Mouse (Mus musculus): Measurements from ENCODE around the gene Prkn.

Gene Prkn

DNA sequence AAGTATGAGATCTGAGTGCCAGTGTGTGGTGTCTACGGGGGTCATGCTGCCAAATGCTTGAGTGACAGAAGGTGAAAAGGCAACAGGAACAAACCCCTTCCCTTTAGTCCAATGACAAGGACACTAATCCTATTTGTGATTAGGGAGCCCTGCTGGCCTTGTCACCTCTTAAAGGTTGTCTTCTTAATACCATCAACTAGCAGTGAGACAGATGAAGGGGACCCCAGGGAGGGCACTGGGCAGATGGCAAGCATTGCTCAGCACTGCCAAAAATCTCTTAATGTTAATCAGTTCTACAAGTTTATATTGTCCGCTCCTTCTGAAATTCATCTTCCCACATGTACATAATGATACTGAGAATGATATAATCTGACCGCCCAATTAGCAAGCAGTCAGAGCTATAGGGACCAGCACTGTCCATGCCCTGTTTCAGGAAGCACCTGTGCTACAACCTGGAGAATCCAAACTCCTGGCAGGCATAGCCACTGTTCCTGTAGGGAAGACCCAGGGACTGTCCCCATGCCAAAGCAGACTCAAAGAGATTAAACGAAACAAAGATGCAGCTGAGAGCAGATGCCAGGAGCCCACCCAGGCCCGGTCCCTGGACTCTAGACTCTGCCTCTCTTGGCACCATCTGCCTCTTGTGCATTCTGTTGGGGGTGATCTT, 1250.2 kb downstream of the Prkn start:
- DNase-seq (ENCODE audit: low read depth, low spot score) = no peak

DNA sequence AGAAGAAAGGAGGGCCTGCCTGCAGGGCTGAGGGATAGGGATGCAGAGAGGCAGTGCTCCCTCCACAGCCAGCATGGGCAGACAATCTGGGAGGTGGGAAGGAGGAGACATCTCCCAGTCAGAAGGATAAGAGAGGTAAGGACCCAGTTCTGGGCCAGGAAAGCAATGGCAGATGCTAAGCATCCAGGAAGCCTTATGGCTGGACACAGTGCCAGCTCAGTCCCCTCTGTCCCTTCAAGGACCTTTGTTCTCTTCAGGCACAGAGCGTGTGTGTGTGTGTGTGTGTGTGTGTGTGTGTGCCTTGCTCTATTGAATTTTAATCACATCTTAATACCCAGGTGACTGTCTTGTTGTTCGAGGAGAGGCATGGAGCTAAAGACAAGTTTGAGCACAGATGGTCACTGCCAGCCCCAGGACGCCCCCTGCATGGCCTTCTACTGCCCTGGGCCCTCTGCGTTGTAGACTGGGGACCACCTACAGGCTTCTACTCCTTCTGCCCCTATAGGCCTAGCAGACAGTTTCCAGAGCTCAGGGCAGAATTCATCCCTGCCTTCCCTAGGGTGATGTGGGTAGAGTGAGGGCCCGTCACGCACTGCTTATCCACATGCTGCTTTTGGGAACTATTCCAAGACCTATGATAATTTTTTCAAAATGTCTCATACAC, 1252.8 kb downstream of the Prkn start:
- no peak for DNase-seq (ENCODE audit: low read depth, low spot score)

DNA sequence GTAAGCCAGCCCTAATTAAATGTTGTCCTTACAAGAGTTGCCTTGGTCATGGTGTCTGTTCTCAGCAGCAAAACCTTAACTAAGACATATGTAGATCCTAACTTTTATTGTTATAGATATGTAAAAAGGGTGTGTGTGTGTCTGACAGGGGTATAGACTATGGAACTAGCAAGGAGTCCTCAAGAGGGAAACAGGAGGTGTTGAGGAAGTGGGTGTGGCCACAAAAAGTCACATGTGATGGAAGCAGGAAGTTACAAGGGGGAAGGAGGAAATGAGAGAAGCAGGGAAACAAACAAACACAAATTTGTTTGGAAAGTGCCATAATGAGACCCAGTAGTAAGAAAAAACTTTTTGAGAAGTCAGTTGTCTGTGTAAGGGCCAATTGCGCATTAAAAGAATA, 1253.8 kb downstream of the Prkn start:
- DNase-seq (ENCODE audit: low read depth, low spot score) = no peak

DNA sequence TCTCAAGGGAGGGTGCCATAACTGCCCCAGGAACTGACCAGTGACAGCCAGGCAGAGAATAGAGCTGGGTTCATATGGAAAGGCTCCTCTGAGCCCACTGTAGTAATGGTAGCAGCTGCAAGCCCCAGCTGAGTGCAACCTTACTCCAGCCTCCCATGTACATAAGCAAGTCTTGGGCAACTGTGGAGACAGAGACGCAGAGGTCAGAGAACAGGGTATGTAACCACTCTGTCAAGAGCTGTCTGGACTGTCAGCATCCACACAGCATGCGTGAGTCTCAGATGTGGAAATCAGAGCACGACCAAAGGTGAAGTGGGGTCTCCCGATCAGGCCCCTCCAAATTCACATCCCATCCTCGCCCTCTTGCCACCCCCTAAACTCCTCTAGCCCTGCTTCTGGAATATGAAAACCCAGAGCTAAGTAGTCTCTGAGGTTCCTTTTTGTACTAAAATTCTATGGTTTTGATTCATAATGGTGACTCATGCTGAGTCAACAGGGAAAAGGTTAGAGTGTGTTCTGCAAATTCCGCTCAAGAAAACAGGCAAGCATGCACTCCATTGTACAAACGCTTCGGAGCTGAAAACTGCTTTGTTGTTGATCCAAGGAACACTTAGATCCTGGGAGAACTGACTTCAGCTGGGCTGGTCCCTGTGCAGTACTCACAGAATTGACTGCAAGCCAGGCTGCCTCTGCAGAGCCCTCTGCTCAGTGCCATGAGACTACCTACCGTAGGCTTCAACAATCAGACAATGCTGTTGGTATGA, 1254.8 kb downstream of the Prkn start:
- peak; percentile 60 for DNase-seq (ENCODE audit: low read depth, low spot score)

DNA sequence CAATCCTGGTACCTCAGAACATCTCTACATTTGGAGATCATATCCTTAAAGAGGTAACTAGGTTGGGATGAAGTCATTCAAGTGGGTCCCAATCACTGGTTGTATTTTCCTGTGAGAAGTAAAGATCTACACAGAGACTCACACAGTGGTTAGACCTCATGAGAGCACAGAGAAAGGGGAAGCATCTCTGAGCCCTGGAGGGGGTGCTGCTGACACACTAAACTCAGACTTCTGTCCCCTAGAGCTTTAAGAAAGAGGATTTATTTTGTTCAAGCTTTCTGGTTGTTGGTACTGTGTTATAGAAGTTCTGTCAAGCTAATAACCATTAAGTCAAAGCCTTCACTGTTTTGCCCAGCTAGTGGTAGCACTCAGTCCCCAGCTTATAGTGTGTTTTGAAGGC, 1259.2 kb downstream of the Prkn start:
- no peak for DNase-seq (ENCODE audit: low read depth, low spot score)

DNA sequence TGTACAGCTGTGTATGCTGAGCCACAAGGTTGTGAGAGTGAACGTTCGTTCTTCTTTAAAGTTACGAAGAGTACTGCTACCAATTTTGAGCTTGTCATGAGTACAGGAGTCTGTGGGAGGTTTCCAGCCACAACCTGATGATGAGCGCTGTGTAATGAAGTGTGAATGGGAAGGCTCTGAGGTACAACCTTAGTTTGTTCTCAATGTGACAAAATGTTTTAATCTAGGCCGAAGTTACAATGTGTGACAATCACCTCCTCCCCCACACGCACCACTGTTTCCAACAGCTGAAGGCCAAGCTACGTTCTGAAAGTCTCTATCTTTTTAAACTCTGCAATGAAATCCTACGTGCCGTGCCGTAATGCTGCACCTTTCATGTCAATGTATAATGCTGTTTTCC, 1262.1 kb downstream of the Prkn start:
- DNase-seq (ENCODE audit: low read depth, low spot score) = no peak

DNA sequence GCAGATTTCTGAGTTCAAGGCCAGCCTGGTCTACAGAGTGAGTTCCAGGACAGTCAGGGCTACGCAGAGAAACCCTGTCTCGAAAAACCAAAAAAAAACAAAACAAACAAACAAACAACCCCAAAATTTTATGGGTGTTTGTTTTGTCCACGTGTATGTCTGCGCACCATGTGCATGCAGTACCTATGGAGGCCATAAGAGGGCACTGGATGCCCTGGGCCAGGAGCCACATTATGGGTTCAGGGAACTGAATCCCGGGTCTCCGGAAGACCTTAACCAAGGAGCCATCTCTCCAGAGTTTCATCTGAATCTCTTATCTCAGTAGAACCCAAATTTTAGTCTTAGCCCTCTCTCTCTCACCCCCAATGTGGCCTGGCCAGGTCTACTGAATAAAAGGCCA, 1263.6 kb downstream of the Prkn start:
- no peak for DNase-seq (ENCODE audit: low read depth, low spot score)

DNA sequence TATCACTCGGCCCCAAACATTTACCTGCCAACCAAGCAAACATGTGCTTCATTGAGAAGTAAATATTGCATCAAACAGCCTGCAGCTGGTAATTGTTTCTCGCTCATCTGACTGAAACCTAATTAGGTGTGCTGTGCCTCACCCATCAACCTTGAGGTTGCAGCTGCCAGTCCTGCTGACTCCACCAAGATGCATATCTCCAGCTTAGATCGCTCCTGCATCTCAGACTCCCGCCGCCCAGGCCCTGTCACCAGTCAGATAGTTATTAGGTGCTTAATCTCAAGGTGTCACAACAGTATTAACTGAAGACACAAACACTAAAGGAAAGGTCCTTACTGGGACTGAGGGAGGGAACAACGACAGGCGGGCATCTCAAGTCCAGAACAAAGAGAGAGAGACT, 1264.1 kb downstream of the Prkn start:
- DNase-seq (ENCODE audit: low read depth, low spot score) = no peak

DNA sequence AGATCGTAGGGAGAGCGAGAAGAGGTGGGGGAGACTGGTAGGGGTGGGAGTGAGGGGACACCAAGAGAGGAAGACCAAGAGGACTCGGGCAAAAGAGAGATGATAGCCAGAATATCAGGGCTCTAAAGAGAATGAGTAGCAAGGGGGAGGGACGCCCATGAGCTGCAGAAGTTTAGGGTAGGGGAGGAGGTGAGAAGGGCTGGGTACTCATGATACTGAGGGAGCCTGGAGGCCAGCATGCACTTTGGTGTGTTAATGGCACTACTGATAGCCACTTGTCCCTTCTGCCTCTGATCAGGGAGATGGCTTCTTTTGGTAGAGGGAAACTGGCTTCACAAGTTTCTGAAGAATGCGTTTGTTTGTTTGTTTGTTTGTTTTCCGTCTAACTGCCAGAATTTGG, 1264.5 kb downstream of the Prkn start:
- no peak for DNase-seq (ENCODE audit: low read depth, low spot score)

DNA sequence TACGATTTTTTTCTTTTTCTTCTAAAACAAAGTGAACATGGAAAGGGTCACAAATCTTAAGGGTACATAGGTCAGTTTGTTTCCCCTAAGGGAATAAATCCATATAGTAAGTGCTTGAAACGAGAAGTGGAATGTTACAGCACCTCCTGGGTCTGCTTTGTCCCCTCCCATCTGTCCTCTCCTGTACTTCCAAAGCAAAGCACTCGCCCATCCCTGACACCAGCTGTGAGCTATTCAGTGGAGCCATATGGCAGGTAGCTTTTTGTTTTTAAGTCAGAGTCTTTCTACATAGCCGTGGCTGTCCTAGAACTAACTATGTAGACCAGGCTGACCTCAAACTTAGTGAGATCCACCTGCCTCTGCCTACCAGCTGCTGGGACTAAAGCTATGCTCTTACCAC, 1266.1 kb downstream of the Prkn start:
- no peak for DNase-seq (ENCODE audit: low read depth, low spot score)

Data from telencephalon, adult 2 months (tissue).